Mouse (Mus musculus) hindbrain, embryonic 14.5 days (tissue): ENCODE results near the gene St6galnac4. TPM values are rescaled to one million over a fixed set of nuclear protein-coding genes. Genes with fewer than 3 reads are reported as not detected.

Source experiments
- ATAC-seq: fragments of 200-750 bp; cut with Nextera tagmentation; 2 replicates; pipeline ENCODE4 v1.8.0; 2017; ENCODE audit warnings: moderate number of reproducible peaks, mild to moderate bottlenecking, moderate TSS enrichment, moderate library complexity; ENCODE audit not compliant: low FRiP score
- DNase-seq: peaks from one replicate; pipeline ENCODE4 v3.0.0-alpha.2; 2015; ENCODE audit warnings: low spot score
- H3K27ac ChIP-seq: fragments of 300-500 bp; sonication (generic); 2 replicates; pipeline ENCODE4 v1.5.1; 2014; ENCODE audit warnings: mild to moderate bottlenecking, moderate library complexity
- H3K27me3 ChIP-seq: fragments of 300-500 bp; sonication (generic); 2 replicates; pipeline ENCODE4 v1.6.1; 2014; ENCODE audit warnings: mild to moderate bottlenecking, low read length, mixed read lengths; ENCODE audit not compliant: control insufficient read depth, insufficient read depth
- H3K36me3 ChIP-seq: fragments of 300-500 bp; sonication (generic); replicated peaks from 2 replicates; pipeline ENCODE4 v1.6.1; 2014; ENCODE audit not compliant: control insufficient read depth, insufficient read depth
- H3K4me1 ChIP-seq: fragments of 300-500 bp; sonication (generic); replicated peaks from 2 replicates; pipeline ENCODE4 v1.6.1; 2014; ENCODE audit warnings: antibody characterized with exemption, low read length, mixed read lengths; ENCODE audit not compliant: control insufficient read depth, insufficient read depth
- H3K4me2 ChIP-seq: fragments of 300-500 bp; sonication (generic); replicated peaks from 2 replicates; pipeline ENCODE4 v1.6.1; 2014; ENCODE audit warnings: mild to moderate bottlenecking, moderate library complexity
- H3K4me3 ChIP-seq: fragments of 300-500 bp; sonication (generic); replicated peaks from 2 replicates; pipeline ENCODE4 v1.5.1; 2014; ENCODE audit warnings: mild to moderate bottlenecking, low read length
- H3K9ac ChIP-seq: fragments of 300-500 bp; sonication (generic); 2 replicates; pipeline ENCODE4 v1.6.1; 2014
- H3K9me3 ChIP-seq: fragments of 300-500 bp; sonication (generic); 2 replicates; pipeline ENCODE4 v1.6.1; 2016; ENCODE audit warnings: low read length; ENCODE audit not compliant: control insufficient read depth
- WGBS: fragments of 180-500 bp; shearing (Covaris S2); extraction: QIAGEN DNeasy Blood & Tissue Kit; methylation state at CpG from one replicate; pipeline ENCODE4 v1.1.7; 2014; 5-methylcytosine and 5-hydroxymethylcytosine counted together
- polyA plus RNA-seq: library from polyadenylated mRNA; unstranded; fragments of >200 nt; fragmentation: Nextera tagmentation; extraction: Ambion mirVana; gene quantifications from 2 replicates; pipeline ENCODE4 v1.2.1, GENCODE M21; 2014

Gene St6galnac4
- polyA plus RNA-seq, 1 experiment from 2014 or later: 32.3 TPM

GRCm38 (mm10) chr2:32618051-32618450, 31.2 kb downstream of the St6galnac4 start:
- Histone ChIP-seq H3K9me3 (no peaks in the 10 kb centered on the region), H3K4me3 (no peak overlapping the region), H3K4me2 (no peak overlapping the region), H3K27ac (no peak overlapping the region), H3K4me1 (peaks cover 19% of the 10 kb centered on the region), H3K27me3 (no peaks in the 10 kb centered on the region), H3K9ac (no peak overlapping the region), H3K36me3 (peaks cover 15% of the 10 kb centered on the region; the same call in 1 of the 2 replicates)
- DNase-seq (no peak), ATAC-seq (no peak)
- 57% methylated on average over 9 of the region's 9 CpGs for WGBS

GRCm38 (mm10) chr2:32620682-32621516, 34.0 kb downstream of the St6galnac4 start:
- peak; percentile 41; the same call in 1 of the 2 replicates for ATAC-seq
- H3K4me3 ChIP-seq: no peak overlapping the region
- WGBS: 52% methylated on average over 4 of the region's 4 CpGs

GRCm38 (mm10) chr2:32621517-32621859, 34.6 kb downstream of the St6galnac4 start, which contains the start of gene Ak1:
Gene Ak1 (plus strand): TSS chr2:32621758.
- ATAC-seq (peak; percentile 24; the same call in 1 of the 2 replicates), DNase-seq (no peak)
- H3K36me3 ChIP-seq: no peaks in the 10 kb centered on the region
- no peaks in the 10 kb centered on the region for H3K27me3 ChIP-seq
- H3K27ac ChIP-seq: peak within 1 kb of the TSS; percentile 39; the same call in 1 of the 2 replicates
- peaks cover 40% of the 10 kb centered on the region for H3K4me1 ChIP-seq
- 32% methylated on average over 7 of the region's 7 CpGs for WGBS
- H3K9ac ChIP-seq: no peak within 1 kb of the TSS
- H3K4me2 ChIP-seq: no peak within 1 kb of the TSS
- no peaks in the 10 kb centered on the region for H3K9me3 ChIP-seq
- no peak within 1 kb of the TSS for H3K4me3 ChIP-seq

More at GRCm38 (mm10) chr2:32620682-32621516, 34.0 kb downstream of the St6galnac4 start:
- no peaks in the 10 kb centered on the region for H3K27me3 ChIP-seq
- H3K9me3 ChIP-seq: no peaks in the 10 kb centered on the region
- H3K9ac ChIP-seq: no peak overlapping the region
- H3K36me3 ChIP-seq: no peaks in the 10 kb centered on the region
- H3K27ac ChIP-seq: peak overlapping the region; percentile 39; the same call in 1 of the 2 replicates
- no peak overlapping the region for H3K4me2 ChIP-seq
- peaks cover 34% of the 10 kb centered on the region for H3K4me1 ChIP-seq
- DNase-seq: no peak

- Histone ChIP-seq H3K27ac (no peak overlapping the region), H3K9me3 (no peaks in the 10 kb centered on the region), H3K9ac (no peak overlapping the region), H3K4me2 (no peak overlapping the region), H3K4me3 (no peak overlapping the region), H3K27me3 (no peaks in the 10 kb centered on the region), H3K4me1 (peaks cover 49% of the 10 kb centered on the region), H3K36me3 (no peaks in the 10 kb centered on the region)
- DNase-seq (no peak), ATAC-seq (no peak)
- 87% methylated on average over 5 of the region's 5 CpGs for WGBS
Observed at GRCm38 (mm10) chr2:32624111-32624748, 37.3 kb downstream of the St6galnac4 start.

GRCm38 (mm10) chr2:32625212-32625872, 38.4 kb downstream of the St6galnac4 start:
- peak overlapping the region; percentile 62 for H3K9ac ChIP-seq
- 2% methylated on average over 13 of the region's 13 CpGs for WGBS
- H3K36me3 ChIP-seq: no peaks in the 10 kb centered on the region
- H3K4me2 ChIP-seq: peak overlapping the region; percentile 52
- peak overlapping the region; percentile 28 for H3K4me3 ChIP-seq
- H3K27ac ChIP-seq: peak overlapping the region; percentile 86
- peak; percentile 84 for DNase-seq
- H3K4me1 ChIP-seq: peaks cover 44% of the 10 kb centered on the region
- H3K9me3 ChIP-seq: no peaks in the 10 kb centered on the region
- no peaks in the 10 kb centered on the region for H3K27me3 ChIP-seq
- ATAC-seq: peak; percentile 64; the same call in 1 of the 2 replicates

- H3K9ac ChIP-seq: peak overlapping the region; percentile 62
- H3K36me3 ChIP-seq: 0 out of 2 replicates have a peak, but pooled peaks cover 2% of the 10 kb centered on the region
- H3K27me3 ChIP-seq: no peaks in the 10 kb centered on the region
- peak overlapping the region; percentile 28 for H3K4me3 ChIP-seq
- H3K27ac ChIP-seq: peak overlapping the region; percentile 86
- H3K4me1 ChIP-seq: peaks cover 37% of the 10 kb centered on the region
- ATAC-seq (no peak; the same call in 1 of the 2 replicates), DNase-seq (no peak)
- peak overlapping the region; percentile 52 for H3K4me2 ChIP-seq
- WGBS: 68% methylated on average over 5 of the region's 5 CpGs
- H3K9me3 ChIP-seq: no peaks in the 10 kb centered on the region
Observed at GRCm38 (mm10) chr2:32625873-32626694, 39.2 kb downstream of the St6galnac4 start.

GRCm38 (mm10) chr2:32627266-32628043, 40.6 kb downstream of the St6galnac4 start:
- ATAC-seq: no peak

GRCm38 (mm10) chr2:32628044-32628550, 41.2 kb downstream of the St6galnac4 start:
- Histone ChIP-seq H3K4me2 (no peak overlapping the region), H3K27me3 (no peaks in the 10 kb centered on the region), H3K4me1 (peaks cover 36% of the 10 kb centered on the region), H3K4me3 (no peak overlapping the region), H3K9ac (no peak overlapping the region; the same call in 1 of the 2 replicates), H3K27ac (no peak overlapping the region), H3K9me3 (no peaks in the 10 kb centered on the region), H3K36me3 (0 out of 2 replicates have a peak, but pooled peaks cover 3% of the 10 kb centered on the region)
- 55% methylated on average over 4 of the region's 4 CpGs for WGBS
- DNase-seq (no peak), ATAC-seq (no peak)

More at GRCm38 (mm10) chr2:32627266-32628043, 40.6 kb downstream of the St6galnac4 start:
- Histone ChIP-seq H3K9me3 (no peaks in the 10 kb centered on the region), H3K27ac (no peak overlapping the region), H3K27me3 (no peaks in the 10 kb centered on the region), H3K4me1 (peaks cover 36% of the 10 kb centered on the region), H3K9ac (no peak overlapping the region), H3K4me3 (no peak overlapping the region), H3K36me3 (0 out of 2 replicates have a peak, but pooled peaks cover 3% of the 10 kb centered on the region), H3K4me2 (no peak overlapping the region)
- DNase-seq: no peak
- 73% methylated on average over 20 of the region's 20 CpGs for WGBS
